Mouse (Mus musculus) liver, embryonic 13.5 days (tissue): ENCODE results near the gene Gm2115. TPM values are rescaled to one million over a fixed set of nuclear protein-coding genes. Genes with fewer than 3 reads are reported as not detected.
A peak's percentile ranks its signal among the peaks of the same experiment; 100 is the strongest.

Experiments
- ATAC-seq: fragments of 200-750 bp; cut with Nextera tagmentation; 2 replicates; pipeline ENCODE4 v1.8.0; 2017; ENCODE audit warnings: low read depth, mild to moderate bottlenecking, moderate number of reproducible peaks, moderate library complexity
- DNase-seq: peaks from one replicate; pipeline ENCODE4 v3.0.0; 2022
- H3K27ac ChIP-seq: fragments of 300-500 bp; sonication (generic); 2 replicates; pipeline ENCODE4 v1.5.1; 2015; ENCODE audit warnings: moderate library complexity, mild to moderate bottlenecking, inconsistent platforms
- H3K27me3 ChIP-seq: fragments of 300-500 bp; sonication (generic); 2 replicates; pipeline ENCODE4 v1.6.1; 2015; ENCODE audit warnings: mild to moderate bottlenecking, inconsistent platforms
- H3K36me3 ChIP-seq: fragments of 300-500 bp; sonication (generic); 2 replicates; pipeline ENCODE4 v1.6.1; 2015; ENCODE audit warnings: mild to moderate bottlenecking, inconsistent platforms
- H3K4me1 ChIP-seq: fragments of 300-500 bp; sonication (generic); replicated peaks from 2 replicates; pipeline ENCODE4 v1.6.1; 2015; ENCODE audit warnings: inconsistent platforms
- H3K4me2 ChIP-seq: fragments of 300-500 bp; sonication (generic); 2 replicates; pipeline ENCODE4 v1.6.1; 2015; ENCODE audit warnings: inconsistent platforms, mild to moderate bottlenecking, moderate library complexity
- H3K4me3 ChIP-seq: fragments of 300-500 bp; sonication (generic); replicated peaks from 2 replicates; pipeline ENCODE4 v1.5.1; 2015; ENCODE audit warnings: mild to moderate bottlenecking, inconsistent platforms
- H3K9ac ChIP-seq: fragments of 300-500 bp; sonication (generic); 2 replicates; pipeline ENCODE4 v1.6.1; 2015; ENCODE audit warnings: mild to moderate bottlenecking, inconsistent platforms
- H3K9me3 ChIP-seq: fragments of 300-500 bp; sonication (generic); replicated peaks from 2 replicates; pipeline ENCODE4 v1.6.1; 2016; ENCODE audit warnings: inconsistent platforms
- WGBS: fragments of 180-500 bp; shearing (Covaris S2); methylation state at CpG from one replicate; pipeline ENCODE4 v1.1.7; 2015; ENCODE audit not compliant: insufficient replicate concordance; 5-methylcytosine and 5-hydroxymethylcytosine counted together
- polyA plus RNA-seq: library from polyadenylated mRNA; unstranded; fragments of >200 nt; fragmentation: Nextera tagmentation; extraction: Ambion mirVana; gene quantifications from 2 replicates; pipeline ENCODE4 v1.2.1, GENCODE M21; 2015

Gene Gm2115
- polyA plus RNA-seq, 1 experiment from 2014 or later, result 0.02 TPM

GRCm38 (mm10) chr7:84605704-84606292 lies 77.0 kb downstream of the Gm2115 start:
- no peaks in the 10 kb centered on the region for H3K27me3 ChIP-seq
- peak overlapping the region; percentile 70 for H3K9ac ChIP-seq
- DNase-seq, result peak; percentile 80
- H3K4me3 ChIP-seq, result peak overlapping the region; percentile 69
- WGBS, result under 1% methylated on average over 36 of the region's 36 CpGs
- peak overlapping the region; percentile 96 for H3K4me2 ChIP-seq
- H3K36me3 ChIP-seq, result 0 out of 2 replicates have a peak, but pooled peaks cover 4% of the 10 kb centered on the region
- H3K4me1 ChIP-seq, result peaks cover 26% of the 10 kb centered on the region
- peak overlapping the region; percentile 64 for H3K27ac ChIP-seq
- ATAC-seq, result peak; percentile 99
- no peaks in the 10 kb centered on the region for H3K9me3 ChIP-seq

GRCm38 (mm10) chr7:84606293-84606749 lies 77.6 kb downstream of the Gm2115 start, which contains the start of gene Fah:
Fah (minus strand) TSS chr7:84606722.
- Histone ChIP-seq H3K27ac (peak within 1 kb of the TSS; percentile 64), H3K9me3 (no peaks in the 10 kb centered on the region), H3K4me2 (peak within 1 kb of the TSS; percentile 96), H3K4me3 (peak within 1 kb of the TSS; percentile 69), H3K9ac (peak within 1 kb of the TSS; percentile 70), H3K4me1 (peaks cover 26% of the 10 kb centered on the region), H3K27me3 (no peaks in the 10 kb centered on the region), H3K36me3 (0 out of 2 replicates have a peak, but pooled peaks cover 4% of the 10 kb centered on the region)
- ATAC-seq (peak; percentile 23; the same call in 1 of the 2 replicates), DNase-seq (peak; percentile 44)
- 6% methylated on average over 10 of the region's 10 CpGs for WGBS

- H3K4me1 ChIP-seq, result peaks cover 18% of the 10 kb centered on the region
- no peak for DNase-seq
- H3K9me3 ChIP-seq, result no peaks in the 10 kb centered on the region
- H3K27ac ChIP-seq, result no peak overlapping the region
- peaks cover 19% of the 10 kb centered on the region for H3K36me3 ChIP-seq
- no peak overlapping the region for H3K4me3 ChIP-seq
- WGBS, result 22% methylated on average over 1 of the region's 1 CpGs
- H3K27me3 ChIP-seq, result no peaks in the 10 kb centered on the region
- H3K9ac ChIP-seq, result no peak overlapping the region
- no peak overlapping the region for H3K4me2 ChIP-seq
- no peak for ATAC-seq
Measured at GRCm38 (mm10) chr7:84611609-84612008, 82.9 kb downstream of the Gm2115 start.

- H3K4me3 ChIP-seq, result no peak overlapping the region
- no peak for ATAC-seq
- 31% methylated on average over 4 of the region's 4 CpGs for WGBS
- H3K4me2 ChIP-seq, result no peak overlapping the region
- DNase-seq, result no peak
- H3K36me3 ChIP-seq, result peaks cover 26% of the 10 kb centered on the region
- no peaks in the 10 kb centered on the region for H3K27me3 ChIP-seq
- peaks cover 14% of the 10 kb centered on the region for H3K4me1 ChIP-seq
- H3K9me3 ChIP-seq, result no peaks in the 10 kb centered on the region
- no peak overlapping the region for H3K27ac ChIP-seq
- H3K9ac ChIP-seq, result no peak overlapping the region
Measured at GRCm38 (mm10) chr7:84612445-84612844, 83.7 kb downstream of the Gm2115 start.

GRCm38 (mm10) chr7:84618951-84619350 lies 90.2 kb downstream of the Gm2115 start:
- ATAC-seq, result no peak
- no peak overlapping the region for H3K9ac ChIP-seq
- H3K27ac ChIP-seq, result no peak overlapping the region
- DNase-seq, result no peak
- 0 out of 2 replicates have a peak, but pooled peaks cover 3% of the 10 kb centered on the region for H3K4me1 ChIP-seq
- 81% methylated on average over 2 of the region's 2 CpGs for WGBS
- H3K9me3 ChIP-seq, result no peaks in the 10 kb centered on the region
- H3K36me3 ChIP-seq, result peaks cover 40% of the 10 kb centered on the region
- no peaks in the 10 kb centered on the region for H3K27me3 ChIP-seq
- no peak overlapping the region for H3K4me2 ChIP-seq
- H3K4me3 ChIP-seq, result no peak overlapping the region

- Histone ChIP-seq H3K4me1 (0 out of 2 replicates have a peak, but pooled peaks cover 3% of the 10 kb centered on the region), H3K9me3 (no peaks in the 10 kb centered on the region), H3K36me3 (peaks cover 43% of the 10 kb centered on the region), H3K27ac (no peak overlapping the region), H3K9ac (no peak overlapping the region), H3K4me3 (no peak overlapping the region), H3K4me2 (no peak overlapping the region), H3K27me3 (no peaks in the 10 kb centered on the region)
- ATAC-seq (no peak), DNase-seq (no peak)
- 84% methylated on average over 3 of the region's 3 CpGs for WGBS
Measured at GRCm38 (mm10) chr7:84620956-84621355, 92.2 kb downstream of the Gm2115 start.

GRCm38 (mm10) chr7:84623718-84624117 lies 95.0 kb downstream of the Gm2115 start:
- Histone ChIP-seq H3K27me3 (no peaks in the 10 kb centered on the region), H3K9me3 (no peaks in the 10 kb centered on the region), H3K4me3 (no peak overlapping the region), H3K27ac (no peak overlapping the region), H3K9ac (no peak overlapping the region), H3K36me3 (peaks cover 28% of the 10 kb centered on the region), H3K4me1 (0 out of 2 replicates have a peak, but pooled peaks cover 3% of the 10 kb centered on the region), H3K4me2 (no peak overlapping the region)
- 87% methylated on average over 4 of the region's 4 CpGs for WGBS
- no peak for ATAC-seq
- DNase-seq, result no peak

GRCm38 (mm10) chr7:84631878-84632277 lies 103.1 kb downstream of the Gm2115 start:
- Histone ChIP-seq H3K27ac (peak overlapping the region; percentile 87), H3K4me2 (peak overlapping the region; percentile 50), H3K9ac (peak overlapping the region; percentile 44), H3K4me1 (peaks cover 30% of the 10 kb centered on the region), H3K4me3 (no peak overlapping the region), H3K9me3 (no peaks in the 10 kb centered on the region), H3K36me3 (peaks cover 25% of the 10 kb centered on the region), H3K27me3 (no peaks in the 10 kb centered on the region)
- 29% methylated on average over 3 of the region's 3 CpGs for WGBS
- ATAC-seq (peak; percentile 100), DNase-seq (peak; percentile 59)

Other genes starting within 250 kb of the Gm2115 start
- gene Arnt2, start 118.8 kb upstream of the Gm2115 start, polyA plus RNA-seq, result 0.24 and 0.39 TPM in 2 replicates
- 23.3 and 25.4 TPM in 2 replicates for gene Fah, start 77.8 kb downstream of the Gm2115 start, polyA plus RNA-seq
- gene Zfand6, start 161.0 kb downstream of the Gm2115 start, polyA plus RNA-seq, result 129 and 146 TPM in 2 replicates